Mouse (Mus musculus) G1E-ER4 (cell line): ENCODE results near the gene Arl8b. TPM values are rescaled to one million over a fixed set of nuclear protein-coding genes. Genes with fewer than 3 reads are reported as not detected.

ENCODE experiments used
- GATA1 ChIP-seq: IDR thresholded peaks from one replicate; pipeline ENCODE4 v1.8.0; 2012; ENCODE audit warnings: low read length, inconsistent platforms
- polyA plus RNA-seq: library from polyadenylated mRNA; stranded (reverse); fragments of >175 nt; gene quantifications from 2 replicates; pipeline ENCODE4 v1.2.3, GENCODE M21; 2012

The Arl8b gene
- polyA plus RNA-seq, 1 experiment: 17.9 TPM

DNA sequence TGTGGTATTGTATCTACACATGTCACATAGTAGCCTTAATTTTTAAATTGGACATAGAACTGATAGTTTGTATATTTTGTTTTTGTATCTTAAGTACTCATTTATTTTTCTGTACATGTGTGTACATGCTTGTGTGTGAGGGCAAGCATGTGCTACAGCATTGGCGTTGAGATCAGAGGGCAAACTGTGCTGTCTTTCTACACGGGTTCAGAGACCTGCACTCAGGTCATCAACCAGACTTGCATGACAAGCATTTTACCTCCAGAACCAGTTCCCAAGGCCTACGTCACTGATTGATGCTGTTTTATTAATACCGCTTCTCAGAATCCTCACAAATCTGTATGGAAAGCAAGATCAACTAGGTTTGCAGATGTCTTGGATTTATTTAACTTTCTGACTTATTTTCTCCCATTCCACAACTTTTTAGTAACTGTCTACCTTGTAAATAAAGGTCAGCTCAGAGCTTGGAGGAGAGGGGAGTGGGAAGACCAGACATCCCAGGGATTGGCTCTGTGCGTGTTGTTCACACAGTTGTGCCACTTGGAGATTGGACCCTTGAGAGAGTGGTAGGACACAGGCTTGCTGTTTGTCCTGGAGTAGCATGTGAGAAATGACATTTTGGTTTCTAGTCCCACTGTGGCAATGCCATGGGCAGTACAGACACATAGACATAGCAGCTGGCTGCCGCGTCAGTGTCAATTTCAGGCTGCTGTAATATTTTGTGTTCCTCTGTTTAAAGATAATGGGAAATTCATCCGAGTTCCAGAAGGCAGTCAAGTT is 58.2 kb downstream of the Arl8b start:
- no peak for TF ChIP-seq GATA1

DNA sequence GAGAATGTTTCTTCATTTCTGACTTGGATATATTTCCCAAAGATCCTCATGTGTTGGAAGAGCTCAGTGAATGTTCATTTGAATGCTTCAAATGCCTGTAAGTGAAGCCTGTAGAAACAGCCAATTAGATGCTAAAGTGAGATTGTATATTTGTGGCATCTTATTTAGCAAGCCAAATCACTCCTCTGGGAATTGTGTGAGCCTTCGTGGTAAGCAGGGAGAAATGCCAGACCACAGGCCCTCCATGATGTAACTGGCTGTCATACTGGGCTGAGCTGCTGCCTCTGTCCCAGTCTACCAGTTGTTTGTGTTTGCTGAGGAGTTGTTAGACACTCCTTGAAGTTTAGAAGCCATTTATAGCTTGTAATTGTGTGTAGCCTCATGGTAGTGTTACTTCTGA is 60.8 kb downstream of the Arl8b start:
- no peak for TF ChIP-seq GATA1

DNA sequence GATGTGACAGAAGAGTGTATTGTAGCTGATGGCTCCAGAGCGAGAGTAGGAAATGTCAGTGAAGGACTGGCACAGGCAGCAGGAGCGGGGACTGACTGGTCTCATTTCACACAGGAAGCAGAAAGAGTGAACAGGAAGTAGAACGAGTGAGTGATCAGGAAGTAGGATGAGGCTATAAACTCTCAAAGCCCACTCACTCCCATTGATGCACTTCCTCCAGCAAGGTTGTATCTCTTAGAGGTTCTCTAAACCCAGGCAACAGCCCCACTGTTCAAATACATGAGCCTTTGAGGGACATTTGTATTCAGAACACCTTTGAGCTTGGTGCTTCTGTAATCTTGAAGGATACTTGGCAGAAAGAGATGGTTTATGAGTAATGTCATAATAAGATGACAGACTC is 61.2 kb downstream of the Arl8b start:
- no peak for TF ChIP-seq GATA1

DNA sequence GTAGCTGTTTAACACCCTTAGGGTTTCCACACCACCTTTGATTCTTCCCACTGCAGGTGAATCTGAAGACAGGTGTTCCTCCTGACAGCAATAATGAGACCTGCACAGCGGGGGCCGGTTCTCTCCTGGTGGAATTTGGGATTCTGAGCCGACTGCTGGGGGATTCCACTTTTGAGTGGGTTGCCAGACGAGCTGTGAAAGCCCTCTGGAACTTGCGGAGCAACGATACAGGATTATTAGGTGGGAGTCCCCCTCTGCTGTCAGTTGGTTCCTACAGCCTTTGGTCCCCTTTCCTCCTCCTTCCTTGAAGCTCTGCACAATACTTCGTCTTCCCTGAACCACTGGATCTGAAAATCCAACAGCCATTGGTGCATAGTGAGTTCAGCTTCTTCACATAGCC is 61.9 kb downstream of the Arl8b start:
- no peak for TF ChIP-seq GATA1

DNA sequence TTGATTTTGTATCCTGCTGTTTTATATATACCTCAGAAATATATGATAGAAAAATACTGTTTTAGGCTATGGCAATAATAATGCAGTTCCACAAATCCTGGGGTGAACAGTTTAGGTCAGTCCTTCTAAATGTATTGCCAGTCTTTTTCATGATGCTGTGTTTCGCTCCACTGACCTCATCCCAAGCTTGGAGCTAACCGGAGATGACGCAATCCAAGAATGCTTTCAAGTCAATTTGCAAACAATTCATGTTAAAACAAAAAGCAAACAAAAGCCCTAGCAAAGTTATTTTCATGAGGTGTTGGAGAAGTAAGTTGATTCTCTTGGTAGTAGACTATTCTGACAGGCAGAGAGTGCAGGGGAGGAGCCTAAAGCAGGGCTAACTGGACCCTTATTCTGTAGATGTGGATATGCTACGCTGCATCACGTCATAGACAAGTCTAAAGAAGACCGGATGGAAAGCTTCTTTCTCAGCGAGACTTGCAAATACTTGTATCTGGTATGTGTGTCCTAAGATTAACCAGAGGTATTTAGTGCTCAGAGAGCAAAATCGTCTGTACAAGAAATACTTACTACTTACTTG is 69.3 kb downstream of the Arl8b start:
- TF ChIP-seq GATA1: no peak

DNA sequence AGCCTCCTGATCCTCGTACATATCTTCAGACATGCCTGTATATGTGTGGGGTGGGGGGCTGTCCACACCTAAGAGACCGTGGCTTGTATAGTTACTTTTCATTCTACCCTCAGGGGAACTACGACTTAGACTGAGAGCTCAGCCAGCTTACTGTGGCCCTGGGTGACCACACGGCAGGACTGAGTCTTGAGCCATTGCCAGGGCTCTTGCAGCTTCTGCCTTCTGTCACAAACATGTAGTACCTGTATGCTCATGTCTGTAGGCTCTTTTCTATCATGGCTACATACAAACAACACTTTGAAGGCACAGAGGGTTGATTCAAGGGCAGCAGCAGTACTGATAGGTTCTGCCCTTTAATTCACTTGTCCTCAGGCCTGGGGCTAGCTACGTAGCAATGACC is 70.1 kb downstream of the Arl8b start:
- TF ChIP-seq GATA1: no peak

DNA sequence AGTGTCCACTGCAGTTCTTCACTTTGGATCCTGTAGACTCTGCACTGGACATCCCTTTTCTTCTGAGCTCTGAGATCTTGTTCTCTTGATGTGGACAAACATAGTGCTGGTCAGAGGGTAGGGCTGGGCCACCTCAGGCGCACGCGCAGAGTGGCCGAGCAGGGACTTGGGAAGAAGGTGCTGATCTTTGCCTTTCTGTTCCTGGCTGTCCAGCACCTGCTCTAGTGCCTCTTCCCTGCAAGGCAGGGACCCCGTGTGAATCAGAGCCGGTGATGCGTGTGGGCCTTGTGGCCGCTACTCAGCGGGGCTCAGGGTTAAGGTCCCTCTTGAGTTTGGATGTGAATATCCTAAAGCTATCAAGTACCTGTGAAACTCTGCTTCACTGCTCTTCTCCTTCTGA is 75.7 kb downstream of the Arl8b start:
- TF ChIP-seq GATA1: no peak

DNA sequence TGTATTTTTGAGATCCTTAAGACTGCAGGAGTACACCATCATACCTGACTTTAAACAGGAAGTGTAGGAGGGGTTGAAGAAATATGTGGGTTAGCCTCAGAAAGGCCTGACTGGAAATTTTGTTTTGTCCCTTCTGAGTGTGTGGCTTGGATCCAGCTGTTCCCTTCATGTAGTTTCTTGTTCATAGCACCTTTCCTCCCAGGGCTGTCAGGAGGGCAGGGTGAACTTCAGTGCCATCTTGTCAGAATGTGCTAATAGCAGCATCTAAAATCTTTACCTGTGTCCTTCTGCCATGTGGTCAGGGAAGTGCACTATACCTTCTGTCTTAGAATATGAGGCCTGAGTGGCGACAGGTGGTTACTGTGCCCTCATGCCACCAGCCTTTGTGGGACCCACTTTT is 78.3 kb downstream of the Arl8b start:
- TF ChIP-seq GATA1: no peak

DNA sequence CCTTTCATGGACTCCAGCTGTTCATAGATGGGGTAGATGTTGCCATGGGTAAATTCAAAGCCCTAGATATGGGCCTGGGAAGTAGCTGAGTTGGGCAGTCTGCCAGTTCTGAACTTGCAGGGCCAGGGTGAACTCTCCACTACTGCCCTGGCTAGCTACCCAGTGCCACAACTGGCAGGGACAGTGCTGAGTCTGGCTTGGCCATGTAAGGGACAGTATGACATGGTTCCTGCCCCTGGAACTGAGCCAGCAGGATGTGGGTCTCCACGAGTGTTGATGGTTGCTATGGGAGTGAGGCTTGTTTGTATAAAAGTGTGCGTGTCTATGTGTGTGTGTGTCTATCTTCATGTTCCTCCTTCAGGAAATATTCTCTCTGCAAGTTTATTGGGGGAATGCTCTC is 79.6 kb downstream of the Arl8b start:
- TF ChIP-seq GATA1: no peak

DNA sequence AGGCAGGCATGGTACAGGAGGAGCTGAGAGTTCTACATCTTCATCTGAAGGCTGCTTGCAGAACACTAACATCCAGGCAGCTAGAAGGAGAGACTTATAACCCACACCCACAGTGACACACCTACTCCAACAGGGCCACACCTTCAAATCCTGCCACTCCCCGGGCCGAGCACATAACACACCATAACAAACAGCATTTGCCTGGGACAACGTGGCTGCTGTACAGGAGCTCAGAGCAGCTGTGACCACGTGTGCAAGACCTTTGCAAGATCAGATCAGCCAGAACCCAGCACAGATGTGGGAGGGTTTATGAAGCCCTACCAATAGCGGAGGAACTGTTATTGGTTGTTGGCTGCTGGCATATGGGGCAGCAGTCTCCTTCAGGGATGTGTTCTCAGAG is 83.4 kb downstream of the Arl8b start:
- TF ChIP-seq GATA1: no peak

DNA sequence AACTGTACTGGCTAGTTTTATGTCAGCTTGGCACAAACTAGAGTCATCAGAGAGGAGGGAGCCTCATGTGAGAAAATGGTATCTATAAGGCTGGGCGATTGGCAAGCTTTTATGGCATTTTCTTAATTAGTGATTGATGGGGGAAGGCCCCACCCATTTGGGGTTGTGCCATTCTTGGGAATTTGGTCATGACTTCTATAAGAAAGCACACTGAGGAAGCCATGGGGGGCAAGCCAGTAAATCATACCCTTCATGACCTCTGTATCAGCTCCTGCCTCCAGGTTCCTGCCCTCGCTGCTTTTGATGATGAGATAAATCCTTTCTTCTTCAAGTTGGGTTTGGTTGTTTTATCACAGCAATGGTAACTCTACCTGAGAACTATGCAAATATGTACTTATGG is 87.5 kb downstream of the Arl8b start:
- TF ChIP-seq GATA1: no peak

DNA sequence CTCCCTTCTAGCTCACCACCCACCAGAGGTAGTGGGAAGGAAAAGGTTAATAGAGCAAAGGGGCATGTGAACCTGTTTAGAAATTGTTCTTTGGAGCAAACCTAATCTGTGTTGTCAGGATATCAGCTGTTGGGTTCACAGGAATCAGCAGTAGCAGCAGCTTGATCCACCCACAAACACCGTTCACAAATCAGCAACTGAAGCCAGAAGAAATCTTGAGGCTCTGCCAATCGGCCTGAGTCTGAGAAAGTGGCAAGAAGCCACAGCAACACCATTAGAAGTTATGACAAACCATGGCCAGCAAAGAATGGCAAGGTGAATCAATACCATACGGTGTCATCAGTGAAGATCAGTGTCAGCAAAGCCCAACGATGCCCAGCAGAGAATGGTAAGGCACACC is 88.4 kb downstream of the Arl8b start:
- no peak for TF ChIP-seq GATA1

Other genes starting within 250 kb of the Arl8b start
- not detected in 2 replicates for gene Bhlhe40, start 122.5 kb upstream of the Arl8b start, polyA plus RNA-seq
- 5.0 and 6.4 TPM in 2 replicates for gene Edem1, start 45.5 kb downstream of the Arl8b start, polyA plus RNA-seq